Mouse (Mus musculus): Measurements from ENCODE around the gene Fam83c.

The Fam83c gene

DNA sequence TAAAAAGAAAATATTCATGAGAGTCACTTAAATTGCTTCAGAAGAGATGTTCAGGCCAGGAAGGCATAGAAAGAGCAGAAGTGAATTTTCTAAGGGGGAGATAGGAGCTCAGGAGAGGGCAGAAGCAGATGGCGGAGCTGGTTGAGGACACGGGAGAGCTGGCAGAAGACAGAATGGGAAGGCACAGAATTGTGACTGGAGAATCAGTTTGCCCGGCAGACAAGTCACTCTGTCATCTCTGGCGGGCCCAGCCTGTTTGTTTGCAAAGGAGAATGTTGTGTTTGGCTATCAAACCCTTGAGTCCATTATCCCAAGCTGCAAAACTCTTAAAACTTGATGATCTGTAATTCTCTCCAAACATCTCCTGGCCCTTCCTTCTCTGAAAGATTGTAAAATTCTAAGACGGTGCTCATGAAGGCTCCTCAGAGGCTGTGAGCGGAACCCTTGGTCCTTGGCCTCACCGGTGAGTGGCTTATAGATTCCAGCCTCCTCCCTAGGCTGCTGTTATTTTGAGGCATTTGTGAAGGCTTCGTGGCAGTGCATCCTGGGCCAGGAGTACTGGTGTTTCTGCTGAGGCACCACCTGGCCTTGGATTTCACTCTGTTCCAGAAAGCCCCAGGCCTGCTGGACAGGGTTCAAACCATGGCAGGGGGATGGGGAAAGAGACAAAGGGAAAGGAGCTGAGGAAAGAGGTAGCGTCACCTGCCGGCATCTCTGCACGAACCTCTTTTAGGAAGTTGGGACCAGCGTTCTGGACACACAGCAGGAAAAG is 39.8 kb downstream of the Fam83c start:
- DNase-seq (ENCODE audit: low spot score) = no peak

DNA sequence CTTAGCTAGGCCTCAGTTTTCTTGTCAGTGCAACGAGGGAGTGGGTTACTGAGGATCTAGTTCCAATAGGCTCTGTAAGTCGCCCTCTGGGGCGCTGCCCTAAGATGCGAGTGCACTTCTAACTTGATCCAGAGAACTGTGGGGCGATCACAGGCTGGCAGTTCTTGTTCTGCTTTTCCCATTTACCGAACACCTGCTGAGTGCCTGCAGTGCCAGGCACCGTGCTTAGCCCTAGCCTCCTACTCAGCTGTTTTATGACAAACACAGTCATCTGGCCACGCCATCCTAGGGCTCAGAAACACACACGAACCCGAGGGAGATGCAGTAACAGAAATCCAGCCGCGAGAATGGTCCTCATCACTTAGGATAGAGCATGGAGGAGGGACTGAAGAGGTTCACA is 41.8 kb downstream of the Fam83c start:
- DNase-seq (ENCODE audit: low spot score) = no peak

- no peak for DNase-seq (ENCODE audit: low spot score)
Observed at GRCm38 (mm10) chr2:155787949-155788931, 46.4 kb downstream of the Fam83c start.

DNA sequence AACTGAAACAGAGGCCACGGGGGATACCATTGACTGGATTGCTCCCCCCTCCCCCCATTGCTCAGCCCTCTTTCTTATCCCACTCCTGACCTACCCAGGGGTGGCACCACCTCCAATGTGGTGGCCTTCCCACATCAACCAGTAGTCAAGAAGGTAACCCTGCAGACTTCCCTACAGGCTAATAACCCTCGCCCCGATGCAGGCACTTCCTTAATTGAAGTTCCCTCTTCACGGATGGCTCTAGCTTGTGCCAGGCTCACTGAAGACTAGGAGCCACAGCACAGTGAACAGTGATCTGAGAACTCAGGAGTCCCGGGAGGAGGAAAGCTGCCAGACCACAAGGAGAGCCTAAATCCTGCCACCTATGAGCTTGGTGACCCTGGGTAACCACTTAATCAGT is 47.7 kb downstream of the Fam83c start:
- no peak for DNase-seq (ENCODE audit: low spot score)

GRCm38 (mm10) chr2:155784534-155784933 is 50.1 kb downstream of the Fam83c start:
- DNase-seq (ENCODE audit: low spot score) = no peak

DNA sequence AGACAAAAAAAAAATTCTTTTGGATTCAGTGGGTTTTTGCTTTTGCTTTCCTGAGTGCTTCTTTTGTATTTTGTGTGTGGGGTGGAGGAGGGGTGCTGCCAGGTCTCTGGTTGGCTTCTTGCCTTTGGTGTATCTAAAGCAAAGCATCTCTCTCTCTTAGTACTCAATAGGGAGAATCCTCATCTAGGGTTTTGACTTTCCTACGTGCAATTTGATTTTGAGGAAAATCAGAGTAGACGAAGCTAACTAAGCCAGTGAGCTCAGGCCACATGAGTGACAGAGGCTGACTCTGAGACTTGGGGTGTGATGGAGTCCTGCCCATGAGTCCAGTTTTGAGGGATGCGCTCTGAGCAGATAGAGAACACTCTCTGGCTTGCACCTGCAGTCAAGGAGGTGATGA is 55.1 kb downstream of the Fam83c start:
- no peak for DNase-seq (ENCODE audit: low spot score)

GRCm38 (mm10) chr2:155779066-155779465 is 55.6 kb downstream of the Fam83c start:
- DNase-seq (ENCODE audit: low spot score) = no peak

GRCm38 (mm10) chr2:155778004-155778403 is 56.6 kb downstream of the Fam83c start:
- DNase-seq (ENCODE audit: low spot score) = no peak

- no peak for DNase-seq (ENCODE audit: low spot score)
Observed at GRCm38 (mm10) chr2:155777688-155777985, 57.0 kb downstream of the Fam83c start.

All from T-cell, adult 2 months (primary cell).